Mouse (Mus musculus) 3134 (cell line): ENCODE measurements at regions not wholly inside any gene's neighbourhood (a gene's known extent, or its start where the extent isn't known, plus 50 kb on each side); places are given as distances from the start of the nearest gene placed in this dataset.

Source experiments
- DNase-seq: peaks from one replicate; pipeline ENCODE4 v3.0.0-alpha.2; 2011; ENCODE audit warnings: low spot score; ENCODE audit not compliant: insufficient read length; ENCODE audit errors: extremely low read depth

GRCm38 (mm10) chr8:26868101-26868848 lies 108.8 kb upstream of the Zfp703 start:
- DNase-seq = no peak

DNA sequence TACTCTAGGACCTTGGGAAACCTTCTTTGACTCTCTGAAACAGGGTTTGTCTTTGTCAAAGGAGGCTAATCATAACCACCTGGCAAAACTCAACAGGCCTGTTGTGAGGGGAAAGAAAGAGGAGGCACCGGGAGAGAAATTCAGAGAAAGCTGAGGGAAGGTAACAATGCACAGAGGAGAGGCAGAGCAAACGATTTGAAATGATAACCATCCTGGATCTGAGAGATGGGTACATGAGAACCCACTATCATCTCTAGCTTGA lies 108.3 kb upstream of the Zfp703 start:
- DNase-seq = no peak

- no peak for DNase-seq
Observed at GRCm38 (mm10) chr8:26871838-26872237, 105.3 kb upstream of the Zfp703 start.

DNA sequence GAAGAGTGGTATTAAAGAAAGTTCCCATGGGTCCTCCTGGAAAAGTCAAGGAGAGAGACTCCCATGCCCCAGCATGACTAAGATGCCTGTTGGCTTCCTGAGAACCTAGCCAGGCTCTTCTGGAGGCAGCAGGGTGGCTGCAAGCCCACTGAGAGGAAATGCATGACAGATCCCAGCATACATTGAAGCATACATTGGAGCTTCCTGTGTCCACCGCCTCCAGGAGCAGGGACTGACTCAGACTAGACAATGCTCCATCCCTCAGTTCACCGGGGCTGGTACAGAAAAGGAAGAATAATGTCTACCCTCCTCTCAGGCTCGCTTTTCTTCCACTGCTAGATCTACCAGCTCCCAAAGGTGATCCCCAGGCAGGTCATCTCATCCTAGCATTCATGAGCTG lies 104.7 kb upstream of the Zfp703 start:
- no peak for DNase-seq

DNA sequence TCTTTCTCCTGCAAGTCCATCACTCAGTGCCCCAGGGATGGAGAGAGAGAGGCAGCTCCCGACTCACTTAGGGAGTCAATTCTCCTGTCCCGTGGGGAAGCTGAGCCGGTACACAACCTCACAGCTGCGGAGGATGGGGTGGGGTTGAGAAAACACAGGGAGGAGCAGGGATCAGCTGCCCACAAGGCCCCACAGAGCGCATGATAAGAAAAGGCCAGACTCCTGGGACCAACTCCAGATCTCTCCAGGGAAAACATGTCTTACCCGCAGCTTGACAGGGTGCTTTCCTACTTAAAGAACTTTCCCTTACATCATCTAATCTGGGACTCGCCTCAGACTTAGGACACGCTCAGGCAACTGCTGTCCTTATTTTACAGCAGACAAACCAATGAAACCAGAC lies 104.3 kb upstream of the Zfp703 start:
- peak; percentile 50 for DNase-seq

DNA sequence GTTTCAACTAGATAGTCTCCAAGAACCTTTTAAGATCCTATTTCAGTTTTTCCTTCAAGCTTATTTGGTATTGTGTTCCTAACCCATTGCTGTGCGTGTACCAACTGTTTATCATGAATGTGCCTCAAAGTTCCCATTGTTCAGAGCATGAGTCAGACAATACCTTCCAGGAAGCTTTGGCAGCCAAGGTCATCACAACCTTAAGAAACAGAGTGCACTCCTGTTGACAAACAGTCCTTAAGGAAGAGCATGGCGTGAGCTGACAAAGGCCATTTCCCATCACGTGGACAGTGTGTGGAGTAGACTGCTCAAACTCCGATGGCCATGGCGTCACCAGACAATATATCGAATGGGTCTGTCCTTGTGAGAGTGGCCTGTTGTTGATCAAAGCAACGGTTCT lies 96.9 kb upstream of the Zfp703 start:
- no peak for DNase-seq

DNA sequence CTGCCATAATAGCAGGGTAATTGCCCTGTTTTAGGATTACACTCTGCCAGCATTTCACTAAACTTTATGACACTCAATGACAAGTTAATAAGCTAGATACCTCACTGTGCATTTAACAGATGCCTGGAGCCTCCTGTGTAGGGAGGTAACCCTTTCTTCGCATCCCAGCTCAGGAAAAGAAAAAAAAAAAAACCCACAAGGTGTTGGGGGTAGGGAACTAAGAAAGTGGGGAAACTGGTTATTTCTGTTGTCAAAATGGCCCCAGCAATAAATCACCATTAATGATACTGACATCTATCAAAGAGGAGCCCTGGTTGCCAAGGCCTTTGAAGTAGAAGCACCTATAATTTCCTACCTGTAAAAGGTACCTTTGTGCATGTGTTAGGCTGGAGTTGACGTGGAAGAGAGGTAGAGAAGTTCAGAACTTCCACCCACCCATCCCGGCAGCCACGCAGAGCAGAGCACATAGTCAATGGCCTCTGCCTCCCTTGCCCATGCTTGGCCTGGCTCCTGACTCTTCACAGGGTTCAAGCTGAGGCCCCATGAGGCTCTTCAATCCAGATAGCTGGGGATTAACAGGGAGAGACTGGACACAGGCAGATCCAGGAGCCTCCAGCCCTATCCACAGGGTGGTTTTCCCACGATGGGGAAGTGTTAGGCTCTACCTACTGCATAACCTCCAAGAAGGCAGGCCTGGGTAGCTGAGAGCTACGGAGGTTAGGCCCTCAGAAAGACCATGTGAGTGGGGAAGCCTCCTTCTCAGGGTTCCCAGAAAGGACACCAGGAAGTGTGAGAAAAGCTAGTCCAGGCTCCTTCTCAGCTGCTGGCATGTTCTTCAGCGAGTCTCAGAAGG lies 95.6 kb upstream of the Zfp703 start:
- no peak for DNase-seq

DNA sequence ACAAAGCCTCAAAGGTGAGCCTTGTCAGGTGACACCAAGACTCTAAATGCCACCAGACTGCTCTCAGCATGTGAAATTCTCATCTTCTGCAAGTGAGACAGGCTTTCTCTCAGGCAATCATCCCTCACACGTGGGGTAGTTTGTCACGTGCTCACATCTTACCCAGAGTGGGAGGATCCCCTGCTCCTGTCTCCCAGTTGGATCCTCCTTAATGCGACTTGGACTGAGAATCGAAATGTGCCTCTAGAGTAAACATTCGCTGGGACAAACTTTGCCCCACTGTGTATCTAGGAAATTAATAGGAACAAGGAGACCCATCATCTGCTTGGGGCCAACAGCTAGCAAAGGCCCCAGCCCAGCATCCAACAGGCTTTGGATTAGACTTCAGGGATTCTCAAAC lies 94.5 kb upstream of the Zfp703 start:
- DNase-seq = no peak

GRCm38 (mm10) chr8:26883285-26883684 lies 93.8 kb upstream of the Zfp703 start:
- DNase-seq = no peak

GRCm38 (mm10) chr8:26883770-26884169 lies 93.4 kb upstream of the Zfp703 start:
- DNase-seq = no peak

- DNase-seq = no peak
Observed at GRCm38 (mm10) chr8:26884350-26884749, 92.8 kb upstream of the Zfp703 start.

- DNase-seq = no peak
Observed at GRCm38 (mm10) chr8:26885365-26885764, 91.8 kb upstream of the Zfp703 start.

DNA sequence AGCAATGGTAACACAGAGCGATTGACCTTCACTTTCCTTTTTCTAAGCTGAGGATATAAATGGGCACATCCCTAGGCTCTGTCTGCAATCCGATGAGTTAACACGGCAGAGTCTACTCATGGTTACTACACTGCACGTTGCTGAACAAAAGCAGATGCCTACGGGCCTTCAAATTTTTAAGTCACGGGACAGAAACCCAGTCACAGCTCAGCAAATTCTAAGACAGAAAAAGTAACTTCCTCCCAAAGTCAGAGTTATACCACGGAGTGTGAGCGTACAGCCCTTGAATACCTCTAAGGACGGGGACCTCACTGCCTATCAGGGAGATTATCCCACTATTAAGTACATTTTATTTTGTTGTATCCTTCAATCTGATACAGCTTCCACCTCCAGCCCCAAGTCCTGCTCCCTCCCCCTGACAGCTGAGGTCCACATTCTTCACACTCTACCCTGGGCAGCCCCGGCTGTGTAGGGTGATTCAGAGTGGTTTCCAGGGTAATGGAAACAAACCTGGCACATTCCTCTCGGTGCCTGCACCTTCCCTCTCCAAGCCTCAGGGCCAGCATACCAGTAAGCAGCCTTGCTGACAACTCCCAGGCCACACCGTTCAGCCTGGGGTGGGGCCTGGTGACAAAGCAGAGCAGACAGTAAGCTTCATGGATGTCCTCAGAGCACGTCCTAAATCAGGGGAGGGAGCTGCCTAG lies 90.2 kb upstream of the Zfp703 start:
- DNase-seq = peak; percentile 77

DNA sequence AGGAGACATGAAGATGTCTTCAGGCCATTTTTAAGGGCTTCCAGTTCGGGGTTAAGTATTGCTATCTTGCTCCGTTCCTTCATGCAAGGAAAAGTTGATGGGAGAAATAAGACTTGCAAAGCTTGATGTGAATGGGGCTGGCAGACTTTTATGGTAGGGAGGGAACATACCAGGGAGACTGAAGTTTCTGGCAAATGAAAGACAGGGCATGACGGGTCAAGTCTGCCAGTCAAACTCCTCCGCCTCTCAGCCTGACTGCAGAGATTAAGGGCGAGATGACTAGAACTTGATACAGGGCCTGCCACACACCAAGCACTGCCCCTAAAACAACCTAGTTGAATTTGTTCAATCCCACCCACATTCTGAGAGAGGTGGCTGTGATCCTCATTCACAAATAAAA lies 89.6 kb upstream of the Zfp703 start:
- no peak for DNase-seq

GRCm38 (mm10) chr8:26888050-26888449 lies 89.1 kb upstream of the Zfp703 start:
- DNase-seq = peak; percentile 17

DNA sequence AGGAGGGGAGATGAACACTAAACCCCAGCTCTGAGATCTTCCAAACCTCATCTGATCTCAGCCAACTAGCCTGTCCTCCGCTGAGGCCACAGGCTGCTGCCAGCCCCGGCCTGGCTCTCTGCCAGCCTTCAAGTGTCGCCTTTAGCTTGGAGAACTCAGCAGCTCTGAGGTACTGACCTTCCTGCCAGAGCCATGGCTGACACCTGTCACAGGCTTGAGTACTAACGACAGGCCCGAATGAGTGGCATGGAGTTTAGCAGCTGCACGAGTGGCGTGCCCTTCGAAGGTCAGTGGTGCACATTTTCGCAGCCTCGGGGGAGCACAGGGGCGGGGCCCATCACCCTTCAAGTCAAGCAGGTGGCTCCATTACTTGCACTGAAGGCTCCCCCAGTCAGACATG lies 85.2 kb upstream of the Zfp703 start:
- no peak for DNase-seq

DNA sequence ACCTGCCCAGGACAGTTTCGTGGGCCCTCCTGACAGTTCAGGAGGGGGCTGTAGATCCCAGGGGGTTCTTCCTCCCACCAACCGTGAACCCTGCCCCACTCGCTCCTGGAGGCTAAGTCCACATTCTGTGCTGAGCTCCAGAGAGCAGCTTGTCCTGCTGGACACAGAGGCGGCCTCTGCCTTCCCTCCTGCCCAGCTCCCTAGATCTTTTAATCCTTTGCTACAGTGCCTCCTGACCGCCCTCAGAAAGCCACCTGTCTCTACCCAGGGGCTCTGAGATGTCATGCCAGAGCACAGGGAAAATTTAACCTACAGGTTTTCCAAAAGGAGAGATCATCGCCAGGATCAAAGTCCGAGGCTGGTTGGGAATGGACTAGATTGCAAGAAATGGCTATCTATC lies 84.7 kb upstream of the Zfp703 start:
- no peak for DNase-seq

DNA sequence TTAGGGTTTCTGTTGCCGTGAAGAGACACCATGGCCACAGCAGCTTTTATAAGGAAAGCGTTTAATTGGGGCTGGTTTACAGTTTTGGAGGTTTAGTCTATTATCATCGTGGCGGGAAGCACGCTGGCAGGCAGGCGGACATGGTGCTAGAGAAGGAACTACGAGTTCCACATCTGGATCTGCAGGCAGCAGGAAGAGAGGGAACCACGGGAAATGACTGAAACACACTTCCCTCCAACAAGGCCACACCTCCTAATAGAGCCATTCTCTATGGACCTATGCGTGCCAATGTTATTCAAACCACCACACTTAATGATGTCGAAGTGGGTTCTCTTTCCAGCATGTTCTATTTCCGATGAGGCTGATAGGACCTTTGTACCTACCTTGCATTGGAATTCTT lies 81.3 kb upstream of the Zfp703 start:
- DNase-seq = no peak

- no peak for DNase-seq
Observed at GRCm38 (mm10) chr8:26903289-26903688, 73.8 kb upstream of the Zfp703 start.

DNA sequence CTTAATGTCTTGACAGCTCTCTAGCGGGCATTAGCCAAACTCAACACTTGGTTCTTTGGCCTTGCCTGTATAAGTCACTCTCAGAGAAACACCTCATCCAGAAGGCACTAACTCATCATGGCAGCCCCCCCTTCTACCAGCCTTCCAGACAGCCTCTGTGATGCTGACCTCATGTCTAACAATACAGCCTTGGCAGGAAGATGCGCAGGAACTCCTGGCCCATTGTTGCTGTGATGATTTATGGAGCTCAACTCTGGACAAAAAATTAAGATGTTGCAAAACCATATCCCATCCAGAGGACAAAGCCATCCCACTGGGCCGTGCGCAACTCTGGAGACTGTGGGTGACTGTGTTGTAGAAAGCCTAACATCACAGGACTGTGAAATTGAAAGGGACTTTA lies 70.9 kb upstream of the Zfp703 start:
- DNase-seq = no peak

GRCm38 (mm10) chr8:26907347-26908170 lies 69.6 kb upstream of the Zfp703 start:
- no peak for DNase-seq
